Mouse (Mus musculus) 3T3-L1 (cell line): ENCODE data around the gene Jup.
"Not testable (repeated sequence)": the region's sequence is repeated elsewhere in the genome, so short reads cannot be mapped to it uniquely, and the experiment has no call there.

Source experiments
- DNase-seq: peaks from one replicate; pipeline ENCODE4 v3.0.0-alpha.2; 2015; ENCODE audit warnings: low read depth, low spot score

Jup gene

DNA sequence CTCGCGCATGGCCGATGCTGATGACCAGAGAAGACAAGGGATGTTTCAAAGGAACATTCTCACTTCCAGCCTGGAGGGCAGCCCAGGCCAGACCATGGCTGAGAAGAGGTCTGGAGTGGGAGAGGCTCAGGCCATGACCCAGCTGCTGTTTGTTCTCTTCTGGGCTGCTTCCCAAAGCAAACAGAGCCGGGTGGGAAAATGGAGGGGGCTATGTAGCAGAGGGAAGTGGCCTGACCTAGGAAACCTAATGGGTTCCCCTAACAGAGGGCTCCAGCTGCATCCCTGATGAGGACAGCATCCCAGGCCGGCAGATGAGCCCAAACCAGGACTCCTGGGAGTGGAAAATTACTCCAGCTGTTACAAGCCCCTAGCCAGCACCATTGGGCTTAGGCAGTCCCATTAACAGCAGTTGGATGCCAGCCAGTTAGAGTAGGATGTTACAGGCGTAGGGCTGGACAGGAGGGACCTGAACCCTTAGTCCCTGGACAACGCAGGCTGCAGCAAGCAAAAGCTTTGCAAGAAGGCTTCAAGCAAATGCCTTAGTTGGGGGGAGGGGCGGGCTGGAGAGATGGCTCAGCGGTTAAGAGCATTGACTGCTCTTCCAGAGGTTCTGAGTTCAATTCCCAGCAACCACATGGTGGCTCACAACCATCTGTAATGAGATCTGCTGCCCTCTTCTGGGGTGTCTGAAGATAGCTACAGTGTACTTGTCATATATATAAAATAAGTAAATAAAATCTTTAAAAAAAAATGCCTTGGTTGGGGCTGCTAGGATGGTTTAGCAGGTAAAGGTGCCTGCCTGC lies 6.3 kb downstream of the Jup start:
- peak; percentile 68 for DNase-seq

DNA sequence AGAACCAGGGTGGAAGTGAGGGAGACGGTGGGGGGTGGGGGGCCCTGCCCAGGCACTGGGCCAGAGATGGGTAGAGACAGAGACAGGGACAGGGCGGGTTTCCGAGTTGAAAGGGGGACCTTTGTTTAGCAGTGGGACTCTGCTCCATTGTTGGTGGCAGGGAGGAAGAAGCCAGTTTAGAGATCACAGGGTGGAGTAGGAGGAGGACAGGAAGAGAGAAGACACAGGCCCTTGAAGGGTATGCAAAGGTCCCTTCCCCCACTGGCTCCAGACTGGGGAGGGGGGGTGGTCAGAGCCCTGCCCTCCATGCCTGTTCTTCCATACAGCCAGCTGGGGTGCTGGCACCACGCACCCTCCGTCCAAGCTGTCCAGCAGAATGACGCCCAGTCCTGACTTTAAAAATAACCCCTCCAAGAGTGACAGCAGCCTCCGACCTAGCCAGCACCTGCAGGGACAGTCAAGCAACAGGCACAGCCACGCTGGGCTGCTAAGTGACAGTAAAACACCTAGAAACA lies 7.6 kb downstream of the Jup start:
- no peak for DNase-seq

GRCm38 (mm10) chr11:100388588-100388987 lies 9.0 kb downstream of the Jup start:
- no peak for DNase-seq

GRCm38 (mm10) chr11:100387589-100388375 lies 9.8 kb downstream of the Jup start:
- DNase-seq = peak; percentile 77

GRCm38 (mm10) chr11:100387111-100387510 lies 10.5 kb downstream of the Jup start:
- no peak for DNase-seq

DNA sequence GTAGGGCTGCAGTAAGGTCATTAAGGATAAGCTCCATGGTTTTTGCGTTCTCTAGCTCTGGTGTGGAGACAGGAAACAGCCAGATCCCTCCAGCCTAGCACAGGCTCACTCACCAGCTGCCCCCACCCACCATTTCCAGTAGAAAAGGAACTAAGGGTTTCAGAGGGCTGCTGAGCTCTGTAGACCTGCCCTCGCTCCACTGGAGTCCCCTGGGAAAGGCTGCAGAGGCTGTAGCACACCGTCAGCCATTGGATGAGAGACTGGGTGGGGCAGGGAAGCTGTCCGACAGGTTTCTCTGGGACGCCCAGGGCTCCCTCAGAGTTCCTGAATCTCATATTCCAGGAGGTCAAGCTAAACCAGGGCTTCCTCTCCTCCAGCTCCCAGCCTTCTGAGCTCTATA lies 11.0 kb downstream of the Jup start:
- no peak for DNase-seq

- no peak for DNase-seq
These were observed 12.5 kb downstream of the Jup start for GRCm38 (mm10) chr11:100385016-100385415.

GRCm38 (mm10) chr11:100382682-100383081 lies 14.9 kb downstream of the Jup start:
- no peak for DNase-seq

DNA sequence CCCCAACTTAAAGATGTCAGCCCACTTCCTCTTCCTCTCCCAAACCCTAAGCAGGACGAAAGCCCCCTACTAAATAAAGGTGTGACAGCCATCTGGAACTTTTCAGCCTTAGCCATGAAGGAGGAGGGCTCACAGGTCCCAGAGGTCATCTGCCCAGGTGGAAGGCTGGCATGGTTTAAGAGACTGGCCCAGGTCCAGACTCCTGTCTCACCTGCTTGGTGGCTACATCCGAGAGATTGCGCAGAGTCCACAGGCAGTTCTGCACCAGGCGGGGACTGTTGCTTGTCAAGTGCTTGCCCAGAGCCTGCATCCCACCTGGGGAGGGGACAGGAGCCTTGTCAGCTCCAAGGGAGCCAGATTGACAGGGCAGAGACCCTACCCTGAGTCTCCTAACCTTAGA lies 18.3 kb downstream of the Jup start:
- DNase-seq = no peak

DNA sequence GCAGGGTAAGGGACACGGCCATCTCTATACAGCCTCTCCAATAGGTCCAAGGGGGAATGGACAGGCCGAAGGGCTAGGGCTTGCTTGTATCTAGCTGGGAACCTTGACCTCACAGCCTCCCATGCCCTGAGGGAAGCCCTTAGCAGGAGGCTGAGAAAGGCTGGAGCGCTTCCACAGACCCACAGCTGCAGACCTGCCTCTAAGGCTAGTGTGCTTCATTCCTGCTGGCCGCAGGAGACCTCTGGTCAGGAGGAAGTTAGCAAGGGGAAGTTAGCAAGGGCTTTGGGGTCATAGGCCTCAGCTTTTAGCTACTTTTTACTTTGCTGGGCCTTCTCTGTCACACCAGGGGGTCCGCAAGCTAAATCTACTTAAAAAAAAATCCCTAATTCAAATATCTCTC lies 19.1 kb downstream of the Jup start:
- DNase-seq = no peak

DNA sequence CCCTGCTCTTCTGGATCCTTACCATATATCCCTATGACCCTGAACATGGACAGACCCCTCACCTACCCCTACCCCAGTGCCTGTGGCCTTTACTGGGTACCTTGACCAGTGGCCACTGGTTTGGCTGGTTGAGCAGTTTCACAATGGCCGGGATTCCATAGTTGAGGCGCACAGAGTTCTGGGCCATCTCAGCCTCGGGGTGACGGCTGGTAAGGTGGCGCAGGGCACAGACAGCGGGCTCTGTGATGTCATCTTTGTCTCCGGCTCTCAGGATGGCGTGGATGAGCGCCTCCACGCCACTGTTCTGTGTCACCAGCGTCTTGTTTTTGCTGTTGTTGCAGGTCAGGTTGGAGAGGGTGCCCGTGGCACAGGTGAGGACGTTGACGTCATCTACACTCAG lies 19.6 kb downstream of the Jup start:
- no peak for DNase-seq

GRCm38 (mm10) chr11:100376746-100377389 lies 20.7 kb downstream of the Jup start:
- no peak for DNase-seq

DNA sequence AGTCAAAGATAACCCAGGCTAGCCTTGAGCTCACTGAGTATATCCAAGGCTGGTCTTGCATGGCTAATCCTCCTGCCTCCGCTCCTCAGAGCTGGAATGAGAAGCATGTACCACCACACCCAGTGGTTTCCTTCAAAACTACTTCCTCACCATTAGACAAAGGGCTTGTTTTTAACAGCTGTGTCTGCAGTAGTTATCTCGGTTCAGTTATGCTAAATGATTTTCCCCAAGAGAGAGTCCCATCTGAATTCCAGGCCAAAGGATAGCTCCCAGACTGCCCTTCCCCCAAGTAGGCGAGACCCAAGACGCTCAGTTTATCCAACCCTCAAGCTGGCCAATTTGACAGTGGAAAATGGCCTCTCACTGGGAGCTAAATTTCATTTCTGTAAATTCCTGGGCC lies 21.6 kb downstream of the Jup start:
- no peak for DNase-seq

GRCm38 (mm10) chr11:100375127-100375526 lies 22.4 kb downstream of the Jup start:
- DNase-seq = no peak

- DNase-seq = no peak
These were observed 25.5 kb downstream of the Jup start for GRCm38 (mm10) chr11:100371981-100372558.

DNA sequence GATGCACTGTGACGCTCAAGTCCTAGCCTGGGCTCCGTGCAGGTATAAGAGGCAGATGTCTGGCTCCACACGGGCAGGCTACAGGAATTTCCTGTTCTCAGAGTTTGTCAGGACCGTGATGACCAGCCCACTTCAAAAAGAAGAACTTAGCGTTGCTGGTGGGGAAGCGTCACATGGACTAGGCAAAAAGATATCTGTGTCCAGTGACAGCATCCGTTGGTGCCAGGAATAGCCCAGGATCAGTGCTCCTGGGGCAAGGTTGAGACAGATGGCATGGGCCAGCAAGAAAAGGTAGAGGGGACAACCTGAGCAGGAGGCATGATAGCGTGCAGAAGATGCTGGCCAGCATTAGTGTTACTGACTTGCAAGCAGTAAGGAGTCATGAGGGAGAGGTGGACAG lies 27.7 kb downstream of the Jup start:
- DNase-seq = no peak

- DNase-seq = no peak
These were observed 28.4 kb downstream of the Jup start for GRCm38 (mm10) chr11:100369145-100369544.

GRCm38 (mm10) chr11:100362979-100363562 lies 34.5 kb downstream of the Jup start:
- DNase-seq = peak; percentile 56

DNA sequence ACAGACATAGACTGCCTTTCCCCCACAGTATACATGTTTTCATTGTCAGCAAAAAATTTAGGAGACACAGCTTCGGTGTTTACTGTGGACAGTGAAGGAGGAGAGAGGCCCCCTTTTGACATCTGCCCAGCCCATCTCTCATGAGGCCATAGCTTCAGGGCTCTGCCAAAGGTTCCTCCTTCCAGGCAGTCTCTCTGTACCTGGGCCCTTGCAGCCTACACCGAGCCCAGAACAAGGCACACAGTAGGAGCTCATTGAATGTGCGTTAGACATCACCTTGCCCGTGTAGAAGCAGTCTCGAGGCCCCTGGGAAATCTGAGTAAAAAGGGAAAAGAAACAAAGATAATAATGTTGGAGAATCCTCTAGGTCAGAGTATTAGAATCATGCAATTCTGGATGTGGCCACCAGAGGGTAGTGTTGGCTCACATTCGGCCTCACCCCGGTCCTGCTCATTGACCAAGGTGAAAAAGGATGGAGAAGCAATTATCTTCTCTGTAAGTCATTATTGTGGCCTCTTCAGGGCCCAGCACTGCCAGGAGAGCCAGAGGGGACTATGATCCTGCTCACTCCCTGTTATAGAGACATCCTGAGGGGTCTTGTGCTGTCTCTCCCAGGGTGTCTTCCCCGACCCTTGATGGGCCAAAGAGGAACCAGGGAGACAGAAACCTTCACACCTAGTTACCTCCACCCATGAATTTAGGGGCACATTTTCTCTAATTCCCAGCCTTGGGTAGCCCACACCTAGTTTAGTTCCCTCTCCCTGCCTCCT lies 35.2 kb downstream of the Jup start:
- DNase-seq = peak; percentile 88

- not testable (repeated sequence) for DNase-seq
These were observed 36.5 kb downstream of the Jup start for GRCm38 (mm10) chr11:100361059-100361458.

GRCm38 (mm10) chr11:100360175-100360574 lies 37.4 kb downstream of the Jup start:
- DNase-seq = no peak
